Comparison of ENCODE assay signal across 8 mouse cellular contexts in the genomic region with DNA sequence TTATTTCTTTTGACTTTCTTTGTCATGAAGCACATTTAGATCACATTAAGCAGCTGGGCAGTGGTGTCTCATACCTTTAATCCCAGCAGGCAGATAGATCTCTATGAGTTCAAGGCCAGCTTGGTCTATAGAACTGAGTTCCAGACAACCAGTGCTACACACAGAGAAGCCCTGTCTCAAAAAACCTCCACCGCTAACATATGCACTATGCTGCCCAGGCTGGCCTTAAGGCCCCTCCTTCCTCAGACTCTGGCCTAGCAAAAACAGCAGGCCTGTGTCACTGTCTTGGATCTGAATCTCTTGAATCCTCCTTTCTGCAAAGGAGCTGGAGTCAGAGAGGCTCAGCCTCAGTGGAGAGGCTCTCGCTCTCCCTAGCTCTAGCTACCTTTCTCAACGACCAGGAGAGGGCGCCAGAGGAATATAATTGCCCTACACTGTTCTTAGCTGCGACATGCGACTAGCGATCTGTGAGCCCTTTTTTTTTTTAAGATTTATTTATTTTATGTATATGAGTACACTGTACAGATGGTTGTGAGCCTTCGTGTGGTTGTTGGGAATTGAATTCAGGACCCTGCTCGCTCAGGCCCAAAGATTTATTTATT. TPM values are rescaled to one million over a fixed set of nuclear protein-coding genes. Genes with fewer than 3 reads are reported as not detected.
A peak's percentile ranks its signal among the peaks of the same experiment; 100 is the strongest.
DNase-seq lines count a peak whose midpoint lies in the region; ATAC-seq and TF ChIP-seq lines count a peak whose summit lies in the region.

No protein-coding gene starts in this region.

- 9% methylated on average over 9 of the region's 9 CpGs for WGBS in embryonic facial prominence, embryonic 10.5 days
- 5% methylated on average over 9 of the region's 9 CpGs for WGBS in heart, postnatal 0 days

- H3K36me3 ChIP-seq in embryonic facial prominence, embryonic 10.5 days (replicated peaks), result no peaks in the 10 kb centered on the region
- H3K36me3 ChIP-seq in heart, postnatal 0 days (replicated peaks; ENCODE audit: control insufficient read depth, insufficient read depth, low read length), result no peaks in the 10 kb centered on the region

- no peak overlapping the region for H3K27ac ChIP-seq in embryonic facial prominence, embryonic 10.5 days (replicated peaks)
- no peak overlapping the region for H3K27ac ChIP-seq in heart, postnatal 0 days (ENCODE audit: low read depth)

- peak; percentile 88 for TF ChIP-seq CTCF in heart, postnatal 0 days (IDR thresholded peaks at IDR 0.05; ENCODE audit: low read depth)

- no peak overlapping the region for H3K4me2 ChIP-seq in heart, postnatal 0 days (ENCODE audit: low read depth, low read length)

- no peaks in the 10 kb centered on the region for H3K9me3 ChIP-seq in embryonic facial prominence, embryonic 10.5 days
- H3K9me3 ChIP-seq in heart, postnatal 0 days (replicated peaks; ENCODE audit: control insufficient read depth, low read length), result no peaks in the 10 kb centered on the region

- no peak overlapping the region for H3K4me3 ChIP-seq in embryonic facial prominence, embryonic 10.5 days
- no peak overlapping the region for H3K4me3 ChIP-seq in heart, postnatal 0 days (ENCODE audit: low read depth, low read length)

- peak; percentile 76 for ATAC-seq in heart, postnatal 0 days (ENCODE audit: insufficient read depth, low read depth)
- peak; percentile 73 for ATAC-seq in neutrophil, adult 5-6 weeks (ENCODE audit: extremely low read depth, insufficient number of reproducible peaks, low FRiP score, poor library complexity, severe bottlenecking)

- peaks cover 9% of the 10 kb centered on the region for H3K4me1 ChIP-seq in embryonic facial prominence, embryonic 10.5 days
- no peaks in the 10 kb centered on the region for H3K4me1 ChIP-seq in heart, postnatal 0 days (ENCODE audit: control insufficient read depth, insufficient read depth)

- no peak overlapping the region for H3K9ac ChIP-seq in heart, postnatal 0 days (replicated peaks; ENCODE audit: low read depth, low read length)

- TF ChIP-seq EP300 in heart, postnatal 0 days (IDR thresholded peaks at IDR 0.05; ENCODE audit: low read depth), result no peak

- DNase-seq in CD8-positive naive resting alpha-beta T cell, adult 2 months (ENCODE audit: low read depth in 2 of 2, low spot score in 2 of 2), result peak; percentile 81 to 84
- DNase-seq in adrenal gland, adult 8-10 months, result peak; percentile 70
- DNase-seq in embryonic facial prominence, embryonic 10.5 days (ENCODE audit: low spot score), result peak; percentile 85
- peak; percentile 67 for DNase-seq in heart, postnatal 0 days (ENCODE audit: low spot score)
- peak; percentile 89 to 94 for DNase-seq in kidney, postnatal 36 days
- DNase-seq in lung, adult 18-20 months, result peak; percentile 74 to 86
- DNase-seq in thymus, postnatal 0 days (ENCODE audit: low spot score), result peak; percentile 91

- H3K27me3 ChIP-seq in embryonic facial prominence, embryonic 10.5 days (replicated peaks; ENCODE audit: low read depth, poor library complexity, severe bottlenecking), result peaks cover 16% of the 10 kb centered on the region
- H3K27me3 ChIP-seq in heart, postnatal 0 days (ENCODE audit: control insufficient read depth, insufficient read depth, low read length), result no peaks in the 10 kb centered on the region

RNA-seq across cellular contexts. Expression of a gene that starts 13.7 kb away (rescaled TPM):
- not detected for total RNA-seq in adrenal gland, adult 8-10 months (2022)
- polyA plus RNA-seq in embryonic facial prominence, embryonic 10.5 days (2016; fragmentation: Nextera tagmentation; extraction: Ambion mirVana), result 0.22 TPM in 1 of 2 replicates, not detected in the other
- total RNA-seq in heart, postnatal 0 days (2014; rRNA removed; ENCODE audit: low replicate concordance), result not detected in 2 replicates
- polyA plus RNA-seq in heart, postnatal 0 days (2015; fragmentation: Nextera tagmentation; extraction: Ambion mirVana), result not detected in 2 replicates
- not detected in 2 replicates for total RNA-seq in neutrophil, adult 5-6 weeks (2017)
- not detected in 2 replicates for polyA plus RNA-seq in thymus, postnatal 0 days (2015; fragmentation: Nextera tagmentation; extraction: Ambion mirVana)

RNA-seq across cellular contexts. Expression of a gene that starts 18.3 kb away (rescaled TPM):
- total RNA-seq in adrenal gland, adult 8-10 months (2022), result 1 to 10 TPM in 1 of 4 experiments, under 1 TPM in 3; 0.29 to 2.1 (median 0.66) TPM
- 1.8 and 2.2 TPM in 2 replicates for polyA plus RNA-seq in embryonic facial prominence, embryonic 10.5 days (2016; fragmentation: Nextera tagmentation; extraction: Ambion mirVana)
- not detected in 2 replicates for total RNA-seq in heart, postnatal 0 days (2014; rRNA removed; ENCODE audit: low replicate concordance)
- polyA plus RNA-seq in heart, postnatal 0 days (2015; fragmentation: Nextera tagmentation; extraction: Ambion mirVana), result 0.07 and 0.26 TPM in 2 replicates
- total RNA-seq in neutrophil, adult 5-6 weeks (2017), result 3.0 and 3.2 TPM in 2 replicates
- 0.50 and 0.66 TPM in 2 replicates for polyA plus RNA-seq in thymus, postnatal 0 days (2015; fragmentation: Nextera tagmentation; extraction: Ambion mirVana)

RNA-seq across cellular contexts. Expression of a gene that starts 21.5 kb away (rescaled TPM):
- 10 to 100 TPM; 36.9 to 40.2 (median 39.3) TPM for total RNA-seq in adrenal gland, adult 8-10 months (2022)
- polyA plus RNA-seq in embryonic facial prominence, embryonic 10.5 days (2016; fragmentation: Nextera tagmentation; extraction: Ambion mirVana), result 41.5 and 42.1 TPM in 2 replicates
- 19.5 and 23.3 TPM in 2 replicates for total RNA-seq in heart, postnatal 0 days (2014; rRNA removed; ENCODE audit: low replicate concordance)
- 11.1 and 11.4 TPM in 2 replicates for polyA plus RNA-seq in heart, postnatal 0 days (2015; fragmentation: Nextera tagmentation; extraction: Ambion mirVana)
- total RNA-seq in neutrophil, adult 5-6 weeks (2017), result 25.5 and 27.4 TPM in 2 replicates
- polyA plus RNA-seq in thymus, postnatal 0 days (2015; fragmentation: Nextera tagmentation; extraction: Ambion mirVana), result 19.8 and 21.8 TPM in 2 replicates

RNA-seq across cellular contexts. Expression of a gene that starts 24.0 kb away (rescaled TPM):
- 1,000 to 10,000 TPM; 1,011 to 1,224 (median 1,104) TPM for total RNA-seq in adrenal gland, adult 8-10 months (2022)
- 1,168 and 1,206 TPM in 2 replicates for polyA plus RNA-seq in embryonic facial prominence, embryonic 10.5 days (2016; fragmentation: Nextera tagmentation; extraction: Ambion mirVana)
- 1,259 and 1,310 TPM in 2 replicates for total RNA-seq in heart, postnatal 0 days (2014; rRNA removed; ENCODE audit: low replicate concordance)
- 479 and 486 TPM in 2 replicates for polyA plus RNA-seq in heart, postnatal 0 days (2015; fragmentation: Nextera tagmentation; extraction: Ambion mirVana)
- total RNA-seq in neutrophil, adult 5-6 weeks (2017), result 797 and 936 TPM in 2 replicates
- polyA plus RNA-seq in thymus, postnatal 0 days (2015; fragmentation: Nextera tagmentation; extraction: Ambion mirVana), result 1,315 and 1,426 TPM in 2 replicates

RNA-seq across cellular contexts. Expression of a gene that starts 34.4 kb away (rescaled TPM):
- total RNA-seq in adrenal gland, adult 8-10 months (2022), result 100 to 1,000 TPM; 254 to 411 (median 333) TPM
- 3.6 and 4.3 TPM in 2 replicates for polyA plus RNA-seq in embryonic facial prominence, embryonic 10.5 days (2016; fragmentation: Nextera tagmentation; extraction: Ambion mirVana)
- total RNA-seq in heart, postnatal 0 days (2014; rRNA removed; ENCODE audit: low replicate concordance), result 29.3 and 37.4 TPM in 2 replicates
- polyA plus RNA-seq in heart, postnatal 0 days (2015; fragmentation: Nextera tagmentation; extraction: Ambion mirVana), result 21.9 and 24.9 TPM in 2 replicates
- 12.1 and 18.4 TPM in 2 replicates for total RNA-seq in neutrophil, adult 5-6 weeks (2017)
- polyA plus RNA-seq in thymus, postnatal 0 days (2015; fragmentation: Nextera tagmentation; extraction: Ambion mirVana), result 10.6 and 13.4 TPM in 2 replicates
